Mouse (Mus musculus) bone marrow, adult 2 months (tissue): ENCODE measurements at regions not wholly inside any gene's neighbourhood (a gene's known extent, or its start where the extent isn't known, plus 50 kb on each side); places are given as distances from the start of the nearest gene placed in this dataset.
A peak's percentile ranks its signal among the peaks of the same experiment; 100 is the strongest.

Source experiments
- H3K27ac ChIP-seq: fragments of 200-500 bp; 2 replicates; pipeline ENCODE4 v1.5.1; 2012; ENCODE audit warnings: low read depth, mild to moderate bottlenecking, control low read depth, inconsistent platforms, low read length; ENCODE audit not compliant: control insufficient read depth, poor library complexity, insufficient read depth
- H3K4me1 ChIP-seq: fragments of 200-500 bp; 2 replicates; pipeline ENCODE4 v1.6.1; 2011; ENCODE audit warnings: low read length; ENCODE audit not compliant: control insufficient read depth, insufficient read depth
- H3K4me3 ChIP-seq: fragments of 200-500 bp; replicated peaks from 2 replicates; pipeline ENCODE3; 2011; ENCODE audit warnings: mild to moderate bottlenecking, low read depth, low read length, control low read depth; ENCODE audit not compliant: control insufficient read depth
- CTCF ChIP-seq: fragments of 200-500 bp; IDR thresholded peaks from 2 replicates; pipeline ENCODE4 v1.5.1; 2011; ENCODE audit warnings: low read length, control low read depth; ENCODE audit not compliant: control insufficient read depth, insufficient read depth
- POLR2A ChIP-seq: fragments of 200-500 bp; IDR thresholded peaks from 2 replicates; pipeline ENCODE4 v1.6.1; 2011; ENCODE audit warnings: low read depth, mild to moderate bottlenecking, control low read depth, low read length, borderline replicate concordance; ENCODE audit not compliant: control insufficient read depth
- whole genome bisulfite sequencing: fragments of 180-500 bp; shearing (Covaris S2); methylation state at CpG from one replicate; pipeline ENCODE4 v1.1.7; 2018; 5-methylcytosine and 5-hydroxymethylcytosine counted together

DNA sequence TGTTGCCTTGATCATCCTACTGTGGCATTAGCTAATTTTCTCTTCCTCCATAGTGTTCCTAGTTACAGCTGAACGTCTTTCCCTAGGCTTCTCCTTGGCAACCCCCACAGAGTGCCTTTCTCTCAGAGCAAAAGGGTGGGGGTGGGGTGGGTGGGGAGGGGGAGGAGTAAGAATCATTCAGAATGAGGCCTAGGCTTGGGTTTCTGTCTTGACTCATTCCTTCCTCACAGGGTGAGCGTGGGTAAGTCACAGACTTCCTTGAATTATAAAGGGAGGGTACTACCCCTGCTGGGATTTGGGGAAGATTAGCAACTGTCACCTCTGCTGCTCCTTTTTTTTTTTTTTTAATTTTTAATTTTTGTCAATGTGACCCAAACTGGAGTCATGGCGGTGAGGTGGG lies 114.5 kb downstream of the Dhx35 start:
- Histone ChIP-seq H3K4me3 (no peak overlapping the region), H3K4me1 (no peaks in the 10 kb centered on the region), H3K27ac (no peak overlapping the region)
- WGBS: 56% methylated on average over 3 of the region's 3 CpGs
- TF ChIP-seq POLR2A (no peak), CTCF (no peak)

DNA sequence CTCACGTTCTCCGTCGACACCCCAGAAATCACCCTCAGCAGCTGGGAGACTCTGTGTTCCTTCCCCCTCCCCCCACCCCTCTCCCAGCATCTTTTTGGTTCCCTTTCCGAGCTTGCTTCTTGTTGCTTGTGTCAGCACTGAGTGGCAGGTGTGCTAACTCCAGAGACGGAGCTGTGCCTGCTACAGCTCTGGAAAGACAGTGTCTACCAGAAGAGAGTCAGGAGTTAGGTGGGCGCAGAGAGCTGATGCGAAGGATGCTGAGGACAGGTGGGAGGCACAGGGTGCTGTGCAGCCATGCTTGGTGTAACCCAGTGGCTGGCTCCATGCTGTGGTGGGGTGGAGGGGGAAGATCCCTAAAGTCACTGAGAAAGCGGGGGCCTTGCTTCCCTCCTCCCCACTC lies 115.7 kb downstream of the Dhx35 start:
- Histone ChIP-seq H3K4me1 (no peaks in the 10 kb centered on the region), H3K27ac (no peak overlapping the region), H3K4me3 (no peak overlapping the region)
- WGBS: 50% methylated on average over 8 of the region's 8 CpGs
- TF ChIP-seq POLR2A (no peak), CTCF (no peak)

DNA sequence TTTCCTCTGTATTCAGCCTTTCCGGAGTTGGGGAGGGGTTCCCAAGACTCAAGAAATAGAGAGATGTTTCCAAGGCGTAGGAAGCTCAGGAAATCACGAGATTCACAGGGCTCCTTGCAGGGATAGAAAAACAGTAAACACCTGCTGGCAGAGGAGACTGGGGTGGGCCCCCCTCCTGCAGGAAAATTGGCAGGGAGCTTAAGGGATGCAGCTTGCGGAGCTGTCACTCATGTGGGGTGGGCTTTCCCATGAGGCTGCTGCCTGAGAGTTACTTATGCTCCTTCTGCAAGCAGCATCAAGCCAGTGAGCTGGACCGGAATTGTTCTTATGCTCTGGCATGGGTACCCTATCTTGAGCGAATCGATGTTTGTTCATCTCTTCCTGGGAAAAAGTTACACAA lies 116.6 kb downstream of the Dhx35 start:
- WGBS: 49% methylated on average over 7 of the region's 7 CpGs
- no peaks in the 10 kb centered on the region for H3K4me1 ChIP-seq
- no peak overlapping the region for H3K4me3 ChIP-seq
- no peak overlapping the region for H3K27ac ChIP-seq
- no peak for TF ChIP-seq POLR2A

DNA sequence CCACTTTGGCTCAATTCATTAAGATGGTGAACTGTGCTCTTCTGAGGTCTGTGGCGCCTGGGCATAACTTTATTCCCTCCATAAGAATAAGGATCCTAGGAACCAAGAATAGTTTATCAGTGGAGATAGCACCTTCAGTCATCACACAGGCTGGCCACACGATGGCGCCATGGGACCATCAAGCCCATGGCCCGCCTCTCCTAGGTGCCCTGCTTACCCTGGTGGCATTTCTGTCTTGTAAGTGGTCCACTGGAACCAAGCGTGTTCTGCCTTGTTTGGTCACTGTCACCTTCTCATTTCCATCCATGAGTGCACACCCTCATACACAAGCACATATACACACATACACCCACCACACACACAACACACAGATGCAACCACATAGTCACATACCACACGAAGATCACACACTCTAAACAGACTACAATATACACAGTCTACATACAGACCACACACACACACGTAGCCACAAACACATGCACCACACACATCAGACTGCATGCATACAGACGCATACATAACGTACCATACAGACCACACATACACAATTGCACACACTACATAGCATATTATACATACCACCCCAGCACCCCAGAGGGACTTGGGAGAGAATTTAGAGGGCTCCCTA lies 118.1 kb downstream of the Dhx35 start:
- no peak overlapping the region for H3K27ac ChIP-seq
- TF ChIP-seq CTCF: peak; percentile 60
- no peak for TF ChIP-seq POLR2A
- no peaks in the 10 kb centered on the region for H3K4me1 ChIP-seq
- WGBS: 34% methylated on average over 9 of the region's 9 CpGs
- no peak overlapping the region for H3K4me3 ChIP-seq

DNA sequence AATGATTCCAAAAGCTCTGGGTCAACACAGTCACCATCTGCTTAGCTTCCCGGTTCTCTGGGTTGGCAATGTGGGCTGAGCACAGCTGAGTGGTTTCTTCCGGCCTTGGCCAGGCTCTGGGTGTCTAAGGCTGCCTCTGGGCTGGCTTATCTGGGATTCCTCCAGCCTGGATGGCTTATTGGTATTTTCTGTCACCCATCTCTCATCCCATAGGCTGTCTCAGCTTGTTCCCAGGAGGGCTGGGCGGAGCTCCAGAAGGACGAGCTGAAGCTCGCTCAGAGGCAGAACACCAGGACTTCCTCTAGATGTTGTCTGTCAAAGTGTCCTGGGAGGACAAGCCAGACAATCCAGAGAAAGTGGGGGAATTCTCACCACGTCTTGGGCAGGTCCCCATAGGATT lies 122.8 kb downstream of the Dhx35 start:
- no peak for TF ChIP-seq CTCF
- H3K4me3 ChIP-seq: no peak overlapping the region
- 55% methylated on average over 6 of the region's 6 CpGs for WGBS
- H3K4me1 ChIP-seq: no peaks in the 10 kb centered on the region
- no peak overlapping the region for H3K27ac ChIP-seq

DNA sequence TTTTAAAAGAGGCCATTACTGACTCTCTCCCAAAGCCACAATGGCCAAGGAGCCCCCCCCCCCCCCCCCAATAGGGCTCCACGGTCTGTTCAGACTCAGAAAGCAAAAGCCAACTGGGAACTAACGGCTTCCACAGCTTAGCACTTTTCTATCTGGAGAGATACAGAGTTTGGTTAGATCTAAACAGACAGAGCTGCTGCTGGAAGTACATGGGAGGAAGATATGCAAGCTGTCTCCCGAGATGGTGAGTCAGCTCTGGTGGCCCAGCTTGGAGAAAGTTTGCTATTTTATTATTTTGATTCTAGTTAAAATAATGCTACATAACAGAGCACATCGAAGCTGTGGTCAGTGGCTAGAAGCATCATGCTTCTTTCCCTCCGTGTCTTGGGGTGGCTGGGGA lies 123.7 kb downstream of the Dhx35 start:
- Histone ChIP-seq H3K4me1 (no peaks in the 10 kb centered on the region), H3K4me3 (no peak overlapping the region), H3K27ac (no peak overlapping the region)
- WGBS: 71% methylated on average over 5 of the region's 5 CpGs
- TF ChIP-seq POLR2A (no peak), CTCF (no peak)

DNA sequence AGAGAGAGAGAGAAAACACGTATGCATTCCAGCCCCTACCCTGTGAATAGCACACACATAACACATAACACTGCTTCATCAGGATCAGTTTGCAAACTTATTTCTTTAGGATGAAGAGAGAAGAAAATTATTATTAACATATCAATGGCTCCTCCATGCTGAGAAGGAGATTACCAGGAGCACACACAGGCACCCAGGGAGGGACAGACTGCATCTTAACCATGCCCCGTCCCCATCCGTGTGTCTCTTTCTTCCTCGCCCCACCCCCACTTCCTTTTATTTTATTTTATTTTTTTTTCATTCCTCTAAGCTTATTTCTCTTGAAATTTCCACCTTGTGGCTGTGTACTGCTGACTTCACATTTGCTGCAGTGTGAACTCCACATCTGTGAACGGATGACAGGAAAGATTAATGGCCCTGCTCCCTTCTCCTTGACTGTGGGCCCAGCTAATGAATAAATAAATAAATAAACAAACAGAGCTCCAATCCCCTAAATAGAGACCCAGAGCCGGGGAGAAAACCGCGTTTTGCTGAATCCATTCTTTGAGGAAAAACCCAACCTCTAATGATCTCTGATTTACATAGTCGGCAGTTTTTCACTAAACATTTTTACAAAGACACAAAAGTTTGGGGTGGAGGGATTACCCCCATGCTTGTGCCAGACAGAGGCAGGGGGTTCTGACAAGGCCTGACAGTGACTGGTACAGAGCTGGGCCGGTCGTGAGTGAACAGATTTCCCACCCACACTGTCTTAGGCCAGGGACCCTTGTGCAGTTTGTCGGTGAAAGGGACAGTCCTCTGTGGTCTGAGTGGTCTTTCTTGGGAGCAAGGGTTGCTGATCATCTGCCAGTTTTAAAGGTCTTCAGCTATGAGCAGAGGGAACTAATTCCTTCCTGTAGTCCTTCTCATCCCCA lies 127.0 kb downstream of the Dhx35 start:
- no peak overlapping the region for H3K4me3 ChIP-seq
- no peaks in the 10 kb centered on the region for H3K4me1 ChIP-seq
- no peak overlapping the region for H3K27ac ChIP-seq
- TF ChIP-seq CTCF (no peak), POLR2A (no peak)
- WGBS: 67% methylated on average over 12 of the region's 12 CpGs

DNA sequence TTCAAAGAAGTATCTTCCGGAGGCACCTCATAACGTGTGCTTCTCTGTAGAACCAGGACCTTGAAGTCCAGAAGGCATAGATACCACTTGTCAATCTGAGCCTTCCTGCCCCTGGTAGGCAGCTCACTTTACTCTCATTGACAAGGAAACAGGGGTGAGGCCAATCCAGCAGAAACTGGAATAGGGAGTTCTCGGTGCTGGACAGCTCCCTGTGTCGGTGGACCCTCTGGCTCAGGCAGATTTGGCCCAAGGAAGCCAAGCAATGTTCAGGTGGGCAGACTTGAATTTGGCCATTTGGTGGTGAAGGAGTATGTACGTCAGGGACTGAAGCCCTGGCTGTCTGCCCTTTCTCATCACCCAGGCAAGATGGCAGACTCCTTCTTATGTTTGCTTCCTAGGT lies 128.2 kb downstream of the Dhx35 start:
- 49% methylated on average over 5 of the region's 5 CpGs for WGBS
- H3K4me1 ChIP-seq: no peaks in the 10 kb centered on the region
- H3K4me3 ChIP-seq: no peak overlapping the region
- no peak for TF ChIP-seq CTCF
- TF ChIP-seq POLR2A: no peak
- H3K27ac ChIP-seq: no peak overlapping the region

DNA sequence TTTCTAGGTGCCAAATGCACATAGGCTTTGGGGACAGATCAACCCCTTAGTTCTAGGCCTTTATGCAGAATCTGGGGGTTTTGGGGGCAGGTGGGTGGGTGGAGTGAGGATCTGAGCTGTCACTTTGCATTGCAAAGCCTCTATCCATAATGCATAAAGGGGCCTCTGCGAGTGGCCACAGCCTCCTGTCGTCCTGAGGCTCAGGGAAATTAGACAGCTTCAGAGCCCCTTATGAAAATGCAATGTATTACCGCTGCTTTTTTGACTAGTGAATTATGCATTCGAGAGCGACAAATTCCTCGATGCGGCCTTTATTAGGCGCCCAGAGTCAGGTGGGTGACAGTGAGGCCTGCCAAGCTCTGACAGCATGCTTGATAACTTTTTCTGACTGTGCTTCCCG lies 134.9 kb downstream of the Dhx35 start:
- no peak overlapping the region for H3K27ac ChIP-seq
- 74% methylated on average over 9 of the region's 9 CpGs for WGBS
- TF ChIP-seq CTCF (no peak), POLR2A (no peak)

More for the DNA sequence above, 134.9 kb downstream of the Dhx35 start:
- no peaks in the 10 kb centered on the region for H3K4me1 ChIP-seq
- H3K4me3 ChIP-seq: no peak overlapping the region
